Mouse (Mus musculus) cerebellum, postnatal 10 days (tissue): ENCODE data around the gene Rnf208.

Experiments
- DNase-seq, 2 experiments: peaks; one replicate each; pipeline ENCODE4 v3.0.0; 2021; ENCODE audit warnings: mixed read lengths in 2 of 2

Rnf208 gene

DNA sequence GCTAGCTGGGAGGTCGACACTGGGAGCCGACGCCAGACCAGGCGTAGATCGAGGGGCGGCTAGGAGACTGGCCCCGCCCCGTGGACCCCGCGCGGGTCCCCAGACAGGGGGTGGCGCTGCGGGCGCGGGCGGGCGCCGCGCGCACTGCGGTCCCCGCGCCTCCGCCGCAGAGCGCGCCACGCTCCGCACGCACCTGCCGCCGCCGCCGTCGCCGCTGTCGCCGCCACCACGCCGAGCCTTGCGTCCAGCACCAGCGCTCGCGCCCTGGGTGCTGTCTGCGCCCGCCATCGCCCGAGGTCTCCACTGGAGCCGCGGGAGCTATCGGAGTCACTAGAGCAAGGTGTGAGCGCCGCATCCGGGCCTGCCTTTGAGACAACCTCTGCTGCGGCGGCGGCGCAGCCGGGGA is at the start of gene Rnf208, which contains the start of gene Cysrt1:
Rnf208 (plus strand) TSS at position 155 of the 406 bp plus-strand sequence.
Cysrt1 (minus strand) TSS at position 352 of the 406 bp plus-strand sequence.
- DNase-seq, result peak; percentile 63

DNA sequence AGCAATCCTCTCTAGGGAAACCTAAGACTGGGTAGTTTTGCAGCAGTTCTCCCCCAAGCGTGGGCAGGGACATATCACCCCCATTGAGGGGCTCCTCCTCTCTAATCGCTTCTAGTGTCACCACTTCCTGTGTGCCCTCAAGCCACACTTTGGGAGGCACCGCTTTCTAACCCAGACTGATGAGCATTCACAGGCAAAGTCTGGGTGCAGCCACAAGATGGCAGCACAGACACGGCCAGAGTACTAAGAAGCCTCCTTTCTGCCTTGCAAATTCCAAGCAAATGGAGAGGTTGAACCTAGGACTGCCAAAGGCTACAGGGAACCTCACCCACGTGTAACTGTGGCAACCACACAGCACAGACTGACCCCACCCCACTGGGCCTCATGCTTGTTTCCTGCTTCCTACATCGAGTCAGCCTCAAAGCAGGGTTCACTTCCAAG is 48.7 kb upstream of the Rnf208 start:
- DNase-seq, result peak; percentile 91

DNA sequence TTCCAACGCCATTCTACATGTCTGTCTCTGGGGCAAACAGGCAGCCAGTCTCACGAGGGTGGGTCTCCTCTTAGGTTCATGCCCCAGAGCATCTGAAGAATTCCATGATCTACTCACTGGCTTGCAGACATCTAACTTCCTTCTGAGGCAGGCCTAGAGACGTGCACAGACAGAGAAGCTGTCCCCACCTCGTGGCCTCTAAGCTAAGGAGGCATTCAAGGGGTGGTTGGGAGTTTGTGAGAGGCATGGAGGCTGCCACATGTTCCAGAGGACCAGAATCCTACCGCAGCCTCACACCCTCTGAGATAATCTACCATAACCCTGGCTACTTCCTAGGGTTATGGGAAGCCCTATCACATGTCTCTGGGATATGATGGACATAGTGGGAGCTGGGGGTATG is 48.0 kb upstream of the Rnf208 start:
- no peak for DNase-seq

DNA sequence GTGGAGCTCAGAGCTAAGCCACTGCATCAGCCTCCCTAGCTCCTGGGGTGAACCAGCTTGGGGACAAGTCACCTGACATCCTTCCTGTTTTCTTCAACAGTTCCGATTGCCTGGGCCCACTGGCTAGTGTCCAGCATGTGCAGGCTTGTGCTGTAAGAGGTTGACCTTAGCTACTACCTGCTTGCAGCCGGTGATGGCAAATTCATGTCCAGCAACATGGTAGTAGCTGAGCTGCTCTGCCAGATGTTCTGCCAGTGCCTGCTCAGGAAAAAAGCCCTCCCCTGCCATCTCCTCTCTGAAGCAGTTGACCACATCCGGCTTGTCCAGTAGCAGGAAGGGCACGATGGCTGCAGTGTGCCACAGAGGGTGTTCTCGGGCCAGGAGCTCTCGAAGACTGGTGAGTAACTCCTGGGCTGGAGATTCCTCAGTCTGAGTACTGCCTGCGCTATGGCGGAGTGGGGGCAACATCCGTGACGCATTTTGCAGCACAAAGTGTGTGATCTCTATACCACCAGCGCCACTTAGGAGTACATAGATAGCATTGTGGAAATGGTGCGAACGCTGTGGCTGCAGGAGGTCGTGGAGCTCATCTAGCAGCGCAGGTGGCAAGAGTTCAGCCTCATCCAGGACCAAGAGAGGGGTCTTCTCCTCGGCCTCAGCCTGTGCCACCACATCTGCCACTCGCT is 47.4 kb upstream of the Rnf208 start:
- DNase-seq, result no peak

DNA sequence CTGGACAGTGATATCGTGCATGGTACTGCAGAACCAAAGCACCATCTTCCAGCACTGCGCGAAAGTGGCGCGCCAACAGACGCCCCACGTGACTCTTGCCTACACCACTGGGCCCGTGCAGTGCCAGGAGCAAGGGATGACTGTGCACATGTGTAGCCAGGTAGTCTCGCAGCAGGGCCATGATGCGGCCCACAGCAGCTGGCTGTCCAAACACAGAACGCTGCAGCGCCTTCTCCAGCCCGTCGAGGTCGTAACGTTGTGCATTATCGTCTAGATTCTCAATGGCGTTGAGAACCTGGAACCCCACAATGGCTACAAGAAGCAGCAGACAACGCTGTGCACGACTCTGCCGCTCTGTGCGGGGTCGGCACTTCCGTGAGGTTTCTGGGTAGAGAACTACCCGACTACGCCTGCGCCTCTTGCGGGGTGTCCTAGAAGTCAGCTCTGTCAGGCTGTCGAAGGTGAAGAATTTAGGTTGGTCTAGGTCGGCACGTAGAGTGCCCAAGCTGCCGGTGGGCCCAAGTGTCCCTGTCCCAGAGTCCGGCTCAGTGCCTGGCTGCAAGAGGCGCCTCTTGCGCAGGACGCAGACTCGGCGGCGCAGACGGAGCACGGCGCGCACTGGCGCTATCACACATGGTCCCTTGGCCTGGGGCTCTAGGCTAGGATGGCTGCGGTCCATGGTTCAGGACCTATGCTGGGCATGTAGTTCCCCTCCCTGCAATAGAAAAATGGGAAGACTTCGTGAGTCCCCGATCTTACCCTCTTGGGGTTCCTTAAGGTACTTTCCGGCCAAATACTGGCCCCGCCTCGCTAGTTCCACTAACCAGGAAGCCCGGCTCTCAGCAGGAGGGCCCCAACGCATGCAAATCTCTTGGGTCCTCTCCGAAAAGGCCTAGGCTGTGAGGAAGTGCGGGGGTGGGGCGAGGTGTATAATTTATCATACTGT is 46.6 kb upstream of the Rnf208 start:
- DNase-seq, result peak in 1 of 2 experiments; percentile 43

DNA sequence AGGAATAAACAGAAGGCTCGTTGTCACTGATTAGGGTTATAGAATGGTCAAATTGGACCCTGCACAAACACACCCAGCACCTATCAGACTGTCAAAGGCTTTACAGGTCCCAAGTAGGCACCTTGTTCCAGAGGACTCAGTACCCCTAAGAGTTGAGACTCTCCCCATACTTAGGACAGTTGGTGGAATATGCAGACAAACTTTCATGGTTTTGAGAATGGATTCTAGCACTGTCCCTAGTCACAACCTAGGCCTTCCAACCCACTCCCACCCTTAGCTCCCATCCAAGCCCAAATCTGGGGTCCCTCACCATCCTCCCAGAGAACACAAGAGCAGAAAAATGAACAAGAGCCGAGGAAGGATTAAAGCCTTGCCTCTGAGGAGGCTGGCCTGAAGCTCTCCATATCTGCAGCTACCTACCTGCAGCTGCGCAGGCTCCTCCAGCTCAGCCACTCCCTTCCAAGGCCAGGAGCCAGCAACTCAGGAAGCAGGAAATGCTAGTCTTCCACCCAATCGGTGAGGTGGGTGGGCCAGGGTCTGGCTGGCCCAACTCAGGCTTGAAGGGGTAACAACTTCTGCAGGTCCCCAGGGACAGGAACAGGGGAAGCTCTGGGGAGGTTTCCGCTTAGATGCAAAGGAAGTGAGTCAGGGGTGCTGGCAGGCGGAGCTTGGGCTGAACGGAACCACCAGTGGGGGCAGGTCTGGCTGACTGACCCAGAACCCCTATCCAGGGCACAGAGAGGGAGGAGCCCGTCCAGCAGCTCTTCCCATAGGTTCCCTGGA is 45.7 kb upstream of the Rnf208 start, which contains the start of gene Tor4a:
Tor4a (minus strand) TSS at position 715 of the 783 bp plus-strand sequence.
- DNase-seq, result no peak

DNA sequence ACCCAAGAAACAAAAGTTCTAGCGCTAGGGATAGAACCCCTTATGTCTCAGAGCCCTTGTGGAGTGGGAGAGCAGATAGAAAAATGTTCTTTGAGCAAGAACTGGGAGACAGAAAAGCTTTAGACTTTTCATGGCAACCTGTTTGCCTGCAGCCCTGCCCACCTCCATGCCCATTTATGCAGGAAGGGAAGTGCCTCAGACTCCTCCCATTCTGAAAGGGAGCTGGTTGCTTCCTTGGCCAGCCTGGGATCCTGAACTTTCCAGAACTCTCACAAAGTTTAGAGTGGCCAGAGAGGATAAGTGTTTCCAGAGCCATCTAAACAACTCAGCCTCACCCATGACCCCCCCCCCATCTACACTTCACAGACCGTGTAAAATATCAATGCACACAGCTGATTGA is 44.9 kb upstream of the Rnf208 start:
- DNase-seq, result no peak

DNA sequence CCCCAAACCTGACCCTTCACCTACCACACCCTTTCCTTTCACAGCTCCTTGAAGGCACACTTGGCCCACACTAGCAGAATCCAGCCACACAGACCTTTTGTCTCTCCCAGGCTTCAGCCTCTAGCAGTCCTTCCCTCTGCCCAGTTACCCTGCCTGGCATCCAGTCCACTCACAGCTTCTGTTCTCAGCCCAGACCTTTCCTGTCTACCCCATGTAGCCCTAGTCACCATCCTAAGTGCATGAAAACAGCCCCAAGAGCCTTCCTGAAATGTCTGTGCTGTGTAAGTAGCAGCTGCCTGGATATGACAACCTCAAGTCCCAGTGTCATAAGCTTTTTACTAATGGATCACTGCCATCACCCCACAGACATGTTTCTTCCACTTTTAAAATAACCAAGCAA is 44.1 kb upstream of the Rnf208 start:
- no peak for DNase-seq

DNA sequence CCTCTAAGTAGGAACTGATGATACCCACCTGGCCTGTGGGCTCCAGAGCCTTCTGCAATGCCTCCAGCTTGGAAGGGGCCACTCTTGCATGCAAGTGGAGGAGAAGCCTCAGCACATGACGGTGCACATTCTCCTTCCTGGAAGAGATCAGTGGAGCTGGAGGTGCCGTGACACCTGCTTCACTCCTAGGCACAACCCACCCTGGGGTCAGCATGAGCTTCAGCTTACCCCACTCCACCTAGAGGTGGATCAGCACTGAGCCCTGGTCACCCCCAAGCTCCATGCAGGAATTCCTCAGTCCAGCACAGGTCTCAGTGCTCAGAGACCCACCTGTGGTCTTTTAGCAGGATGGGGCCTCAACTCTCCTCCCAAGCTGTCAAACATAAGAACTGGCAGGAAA is 41.4 kb upstream of the Rnf208 start:
- DNase-seq, result no peak

DNA sequence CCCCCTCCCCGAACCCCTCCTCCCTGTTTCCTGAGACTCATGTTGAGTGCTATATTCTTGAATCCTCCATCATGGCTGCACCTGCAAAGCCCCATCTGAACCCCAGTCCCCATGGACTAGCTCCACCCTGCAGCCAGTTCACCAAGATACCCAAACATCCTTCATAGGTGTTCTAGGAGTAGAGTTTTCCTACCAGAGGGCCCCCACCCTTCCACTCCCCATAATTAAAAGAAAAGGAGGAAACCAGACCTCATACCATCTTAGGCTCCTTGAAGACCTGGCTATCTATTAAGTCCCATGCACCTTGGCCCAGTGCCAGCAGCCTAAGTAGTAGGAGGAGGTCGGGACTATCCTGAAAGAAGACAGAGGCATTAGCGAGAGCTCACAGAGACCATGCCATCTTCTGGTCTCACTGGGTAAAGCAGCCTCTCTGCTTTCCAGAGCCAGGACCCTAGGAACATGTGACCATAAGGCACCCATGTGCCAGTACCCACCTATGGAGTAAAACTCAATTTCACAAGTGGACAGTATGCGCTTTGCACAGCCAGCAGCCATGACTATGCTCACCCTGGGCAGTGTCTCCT is 38.3 kb upstream of the Rnf208 start:
- DNase-seq, result peak; percentile 37 to 56

DNA sequence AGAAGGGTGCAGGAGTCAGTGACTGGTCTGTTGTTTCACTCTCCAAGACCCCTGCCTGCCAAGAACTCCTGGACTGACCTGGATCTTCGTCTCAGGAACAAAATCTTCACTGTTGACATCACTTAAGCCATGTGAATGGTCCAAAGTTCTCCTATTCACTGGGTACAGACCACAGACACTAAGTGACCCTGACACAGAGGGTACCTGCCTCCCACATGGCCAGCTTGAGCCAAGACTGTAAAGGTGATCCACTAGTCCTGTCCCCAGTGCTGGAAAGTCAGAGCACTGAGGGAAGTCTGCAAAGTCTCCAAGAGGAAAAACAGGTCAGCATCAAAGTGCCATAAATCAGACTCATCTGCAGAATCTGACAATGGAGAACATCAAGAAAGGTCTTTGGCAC is 34.5 kb upstream of the Rnf208 start:
- no peak for DNase-seq

DNA sequence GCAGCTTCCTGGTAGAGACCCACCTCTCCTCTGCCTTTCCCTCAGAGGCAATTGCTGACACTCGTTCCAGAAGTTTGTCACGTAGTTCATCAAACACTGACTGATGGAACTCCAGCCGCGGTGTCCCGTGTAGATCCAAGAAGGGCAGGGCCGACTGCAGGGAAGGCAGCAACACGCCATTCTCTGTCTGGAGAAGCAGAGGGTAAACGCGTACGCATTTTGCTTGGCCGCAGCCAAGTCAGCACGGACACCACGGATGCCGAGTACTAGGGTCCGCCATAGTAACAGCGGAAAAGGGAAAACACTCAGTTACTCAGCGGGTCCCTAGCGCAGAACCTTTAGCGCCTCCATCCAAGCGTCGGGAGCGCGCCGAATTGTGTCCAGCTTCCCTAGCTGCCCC is 31.4 kb upstream of the Rnf208 start:
- no peak for DNase-seq

DNA sequence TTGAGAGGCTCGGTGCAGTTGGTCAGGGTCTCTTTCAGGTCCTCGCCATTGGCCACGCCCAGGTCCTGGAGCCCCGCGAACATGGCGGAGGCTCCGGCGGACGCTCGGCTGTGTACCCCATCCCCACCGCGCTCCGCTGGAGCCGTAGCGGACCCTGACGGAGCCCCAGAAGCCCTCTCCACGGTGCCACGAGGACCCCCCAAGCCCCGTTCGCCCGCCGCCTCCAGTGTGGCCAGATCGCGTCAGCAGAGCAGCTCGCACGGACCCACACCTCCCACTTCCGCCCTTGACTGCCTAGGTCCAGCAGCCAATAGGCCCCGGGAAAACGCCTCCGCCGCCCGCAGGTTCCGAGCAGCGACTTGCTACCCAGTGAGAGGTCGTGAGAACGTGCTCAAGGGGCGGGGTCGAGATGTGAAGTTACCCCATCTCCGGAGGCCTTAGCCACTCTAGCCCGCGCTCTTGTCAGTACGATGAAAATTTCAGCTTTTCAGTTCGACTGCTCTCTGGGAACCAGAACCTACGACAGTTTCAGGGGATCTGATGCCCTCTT is 30.9 kb upstream of the Rnf208 start, which contains the start of gene Nelfb:
Nelfb (minus strand) TSS at position 369 of the 550 bp plus-strand sequence.
- DNase-seq, result peak; percentile 92 to 94

DNA sequence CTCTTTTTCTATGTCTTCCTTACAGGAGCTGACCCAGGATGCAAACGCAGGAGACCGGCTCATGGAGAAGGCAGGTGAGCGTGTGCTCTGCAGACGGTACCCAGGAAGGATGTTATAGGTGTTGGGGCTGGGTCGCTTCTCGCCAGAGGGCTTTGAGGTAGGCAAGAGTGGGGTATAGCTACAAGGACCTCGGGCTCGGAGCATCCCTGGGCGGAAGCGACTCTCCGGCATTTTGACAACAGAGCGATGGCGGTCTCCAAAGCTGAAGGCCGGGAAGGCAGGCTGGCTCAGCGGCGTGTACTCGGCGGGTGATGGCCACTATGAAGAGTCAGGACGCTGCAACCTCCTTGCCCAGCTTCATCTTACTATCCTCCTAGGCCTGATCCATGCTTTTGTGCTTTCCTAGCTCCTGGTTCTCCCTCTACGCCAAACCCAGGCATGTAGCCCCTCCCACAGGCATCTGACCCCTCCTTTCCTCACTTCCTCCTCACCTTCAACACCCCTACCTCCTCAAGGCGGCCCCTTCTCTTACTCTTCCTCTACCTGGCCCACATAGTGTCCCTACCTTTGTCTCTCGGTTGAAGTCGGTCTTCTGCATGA is 28.7 kb upstream of the Rnf208 start:
- DNase-seq, result no peak

DNA sequence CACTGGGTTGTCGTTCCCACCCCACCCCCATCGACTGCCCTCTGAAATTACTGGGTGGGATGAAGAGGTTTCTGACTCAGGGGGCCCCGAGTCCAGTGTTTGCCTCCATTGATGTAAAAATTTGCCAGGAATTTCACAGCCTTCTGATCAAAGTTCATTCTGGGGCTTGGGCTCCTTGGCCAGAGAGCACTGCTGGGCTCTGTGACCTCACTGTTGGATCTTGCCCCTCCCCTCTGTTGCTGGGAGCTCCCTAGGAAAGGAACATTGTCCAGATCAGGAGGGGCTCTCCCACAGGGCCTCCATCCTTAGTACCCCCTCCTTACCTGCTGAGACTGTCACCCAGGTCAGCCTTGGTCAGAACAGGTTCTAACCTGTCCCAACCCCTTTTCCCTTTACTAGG is 27.6 kb upstream of the Rnf208 start, which contains the start of gene Stpg3:
Stpg3 (minus strand) TSS at position 194 of the 400 bp plus-strand sequence.
- no peak for DNase-seq

DNA sequence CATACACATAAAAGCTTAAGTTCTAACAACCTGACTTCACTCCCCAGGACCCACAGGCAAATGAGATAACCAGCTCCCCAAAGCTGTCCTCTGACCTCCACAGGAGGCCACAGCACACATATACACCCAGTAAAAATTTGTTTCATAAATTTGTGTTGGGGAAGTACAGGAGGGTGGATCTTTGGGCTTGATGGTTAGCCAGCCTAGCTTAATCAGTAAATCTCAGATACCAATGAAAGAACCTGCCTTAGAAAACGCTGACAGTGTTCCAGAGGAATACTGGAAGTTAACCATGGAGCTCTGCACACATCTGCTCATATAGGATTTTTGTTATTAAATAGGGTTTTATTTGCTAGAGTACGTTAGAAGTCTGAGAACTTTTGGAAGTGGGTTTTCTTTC is 24.4 kb upstream of the Rnf208 start:
- no peak for DNase-seq

DNA sequence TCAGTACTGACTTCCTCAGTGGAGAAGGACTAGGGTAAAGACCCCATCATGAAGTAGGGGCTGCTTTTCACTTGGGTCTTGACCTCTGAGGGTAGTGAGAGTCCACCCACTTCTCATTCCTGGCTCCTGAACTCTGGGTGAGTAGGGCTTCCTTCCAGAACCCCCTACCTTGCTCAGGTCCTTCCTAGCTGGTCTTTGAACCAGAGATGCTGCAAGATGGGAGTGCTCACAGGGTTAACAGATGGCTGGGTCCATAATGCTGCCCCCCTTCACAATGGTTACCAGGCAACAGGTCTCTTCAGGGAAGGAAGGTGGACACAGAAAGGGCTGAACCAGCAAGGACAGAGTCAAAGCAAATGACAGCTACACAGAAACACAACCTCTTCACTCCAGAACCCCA is 23.6 kb upstream of the Rnf208 start, which contains the start of gene Fam166a:
Fam166a (plus strand) TSS at position 301 of the 400 bp plus-strand sequence.
- DNase-seq, result no peak

DNA sequence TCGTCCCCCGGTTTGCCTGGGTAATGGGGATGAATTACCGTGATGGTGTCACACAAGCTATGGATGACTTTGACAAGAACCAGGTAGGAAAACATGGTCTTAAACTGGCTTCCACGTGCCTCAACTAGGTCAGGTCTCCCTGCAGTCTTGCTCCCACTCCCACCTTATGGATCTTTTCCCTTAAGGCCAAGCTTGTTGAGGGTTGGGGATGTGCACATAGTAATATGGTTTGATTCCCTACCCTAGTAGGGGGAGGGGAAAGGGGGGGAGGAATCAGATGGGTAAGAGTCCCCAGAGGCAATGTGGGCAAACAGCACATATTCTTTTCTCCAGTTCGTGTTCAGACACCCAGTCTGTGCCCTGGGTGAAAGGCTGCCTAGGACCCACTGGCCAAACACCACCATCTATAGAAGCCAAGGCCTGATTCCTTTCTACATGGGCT is 20.7 kb upstream of the Rnf208 start:
- no peak for DNase-seq

DNA sequence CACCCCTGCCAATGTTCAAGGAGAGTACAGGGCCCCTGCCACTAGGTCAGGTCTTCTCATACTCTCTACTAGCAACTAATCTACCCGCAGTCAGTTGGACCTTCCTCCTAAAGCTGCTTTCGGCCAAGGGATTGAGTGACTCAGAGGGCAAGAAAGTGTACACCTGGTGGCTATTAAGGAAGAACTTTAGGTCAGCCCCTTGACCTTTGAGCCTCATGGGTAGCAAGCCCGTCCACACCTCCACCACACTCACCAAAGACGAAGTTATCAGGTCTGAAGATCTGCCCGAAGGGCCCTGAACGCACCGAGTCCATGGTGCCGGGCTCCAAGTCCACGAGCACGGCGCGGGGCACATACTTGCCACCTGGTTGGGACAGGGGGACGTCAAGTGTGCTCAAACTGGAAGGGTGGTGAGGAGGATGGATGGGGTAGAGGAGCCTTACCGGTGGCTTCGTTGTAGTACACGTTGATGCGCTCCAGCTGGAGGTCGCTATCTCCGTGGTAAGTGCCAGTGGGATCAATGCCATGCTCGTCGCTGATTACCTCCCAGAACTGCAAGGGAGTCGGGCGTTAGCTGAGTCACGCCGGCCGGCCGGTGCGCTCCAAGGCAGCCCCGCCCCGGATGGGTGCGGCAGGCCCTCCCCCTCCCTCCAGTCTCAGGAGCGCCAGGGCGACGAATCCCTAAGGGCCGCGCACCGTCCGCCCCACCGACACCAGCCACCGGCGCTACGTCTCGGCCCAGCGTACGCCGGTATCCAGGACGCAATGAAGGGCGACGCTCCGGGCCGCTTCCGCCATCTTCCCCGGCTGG is 18.2 kb upstream of the Rnf208 start:
- peak; percentile 77 to 82 for DNase-seq

DNA sequence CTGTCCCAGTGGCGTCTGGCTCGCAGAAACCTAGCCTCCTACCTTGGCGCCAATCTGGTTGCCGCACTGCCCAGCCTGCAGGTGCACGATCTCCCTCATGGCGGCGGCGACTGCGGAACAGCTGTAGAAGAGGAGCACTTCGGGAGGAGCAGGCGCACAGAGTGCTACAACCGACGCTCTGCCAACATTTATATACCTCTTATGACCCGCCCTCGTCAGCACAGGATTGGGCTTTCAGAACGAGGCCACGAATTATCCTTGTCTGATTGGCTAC is 17.6 kb upstream of the Rnf208 start, which contains the start of gene Tubb4b:
Tubb4b (minus strand) TSS at position 211 of the 274 bp plus-strand sequence.
- DNase-seq, result no peak
